Mouse (Mus musculus): ENCODE results near the gene Opcml.

- TF ChIP-seq POLR2A (IDR thresholded peaks at IDR 0.05; ENCODE audit: borderline replicate concordance, insufficient read depth, low read length), result no peak
- no peak for TF ChIP-seq CTCF (IDR thresholded peaks at IDR 0.05; ENCODE audit: borderline replicate concordance, insufficient read depth, low read depth, low read length)
Measured at GRCm38 (mm10) chr9:28588488-28588887, 797.9 kb downstream of the Opcml start.

Data from cerebellum, adult 2 months (tissue).